Comparison of ENCODE assay signal across 26 mouse cellular contexts in the genomic region with DNA sequence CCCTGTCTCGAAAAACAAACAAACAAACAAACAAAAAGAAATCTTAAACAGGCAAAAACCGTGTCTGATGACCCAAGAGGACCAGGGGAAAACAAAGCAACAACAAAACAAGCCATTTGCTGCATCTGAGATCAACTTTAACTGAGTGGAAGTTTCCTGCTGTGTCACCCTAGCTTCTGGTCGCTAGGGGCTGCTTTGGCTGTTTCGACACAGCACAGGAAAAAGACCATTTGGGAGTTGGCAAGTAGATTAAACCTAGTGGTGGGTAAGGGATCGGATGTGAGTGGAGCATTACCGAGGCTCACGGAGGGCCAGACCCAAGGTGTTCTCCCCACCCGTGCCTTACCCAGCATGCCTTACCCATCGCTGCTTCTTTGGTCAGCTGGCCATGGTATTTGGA.
"Had no signal": no experiment of that assay in that cellular context is flagged by ENCODE, and none has a peak within 500 bp of the region (broad histone marks: within the 10 kb centered on the region; RNA-seq: fewer than 3 reads in every experiment).

No protein-coding gene starts in this region.

- ATAC-seq: hindbrain, postnatal 0 days; intestine, embryonic 16.5 days; liver, embryonic 12.5 days had no signal

- H3K9me3 ChIP-seq: heart, embryonic 13.5 days; heart, embryonic 15.5 days; hindbrain, embryonic 13.5 days; hindbrain, embryonic 15.5 days; kidney, embryonic 15.5 days; limb, embryonic 13.5 days; limb, embryonic 15.5 days; liver, embryonic 12.5 days had no signal

- H3K4me1 ChIP-seq: heart, embryonic 13.5 days; heart, embryonic 15.5 days; hindbrain, embryonic 15.5 days; kidney, embryonic 15.5 days; limb, embryonic 13.5 days; limb, embryonic 15.5 days had no signal

- H3K4me3 ChIP-seq: heart, adult 2 months; heart, embryonic 13.5 days; heart, embryonic 15.5 days; hindbrain, embryonic 13.5 days; hindbrain, embryonic 15.5 days; kidney, embryonic 15.5 days; limb, embryonic 13.5 days; limb, embryonic 15.5 days; liver, embryonic 12.5 days had no signal

- H3K27ac ChIP-seq: heart, adult 2 months; heart, embryonic 13.5 days; heart, embryonic 15.5 days; hindbrain, embryonic 13.5 days; hindbrain, embryonic 15.5 days; hindbrain, postnatal 0 days; kidney, embryonic 15.5 days; kidney, postnatal 0 days; limb, embryonic 13.5 days; limb, embryonic 15.5 days; liver, embryonic 12.5 days; liver, embryonic 14.5 days had no signal

- DNase-seq: gastrocnemius, postnatal 14 days; gastrocnemius, postnatal 36 days; heart, adult 11 months; heart, adult 2 months; heart, postnatal 14 days; heart, postnatal 36 days; kidney, adult 11 months; kidney, adult 2 months; kidney, adult 9 months; kidney, postnatal 14 days; kidney, postnatal 36 days; layer of hippocampus, adult 9-11 months; layer of hippocampus, postnatal 36 days; left cerebral cortex, postnatal 4 days had no signal

- H3K27me3 ChIP-seq: heart, embryonic 13.5 days; heart, embryonic 15.5 days; hindbrain, embryonic 13.5 days; hindbrain, embryonic 15.5 days; kidney, embryonic 15.5 days; limb, embryonic 13.5 days; limb, embryonic 15.5 days; liver, embryonic 12.5 days had no signal
